Mouse (Mus musculus): ENCODE measurements around the gene Smyd4. TPM values are rescaled to one million over a fixed set of nuclear protein-coding genes. Genes with fewer than 3 reads are reported as not detected.

Gene Smyd4
- polyA plus RNA-seq, 1 experiment, result 0.67 TPM

GRCm38 (mm10) chr11:75429019-75429705 is 80.9 kb downstream of the Smyd4 start:
- no peak for TF ChIP-seq GATA1 (IDR thresholded peaks at IDR 0.05; ENCODE audit: low read length)

- TF ChIP-seq GATA1 (IDR thresholded peaks at IDR 0.05; ENCODE audit: low read length), result no peak
Observed at GRCm38 (mm10) chr11:75431307-75431706, 83.1 kb downstream of the Smyd4 start.

GRCm38 (mm10) chr11:75434138-75434537 is 85.9 kb downstream of the Smyd4 start:
- TF ChIP-seq GATA1 (IDR thresholded peaks at IDR 0.05; ENCODE audit: low read length), result no peak

GRCm38 (mm10) chr11:75438194-75438593 is 90.0 kb downstream of the Smyd4 start:
- no peak for TF ChIP-seq GATA1 (IDR thresholded peaks at IDR 0.05; ENCODE audit: low read length)

GRCm38 (mm10) chr11:75438804-75439203 is 90.6 kb downstream of the Smyd4 start:
- no peak for TF ChIP-seq GATA1 (IDR thresholded peaks at IDR 0.05; ENCODE audit: low read length)

- no peak for TF ChIP-seq GATA1 (IDR thresholded peaks at IDR 0.05; ENCODE audit: low read length)
Observed at GRCm38 (mm10) chr11:75439363-75439762, 91.1 kb downstream of the Smyd4 start, which contains the start of gene Serpinf2. TSS of gene Serpinf2 (minus strand) at chr11:75439591.

- TF ChIP-seq GATA1 (IDR thresholded peaks at IDR 0.05; ENCODE audit: low read length), result no peak
Observed at GRCm38 (mm10) chr11:75439951-75440350, 91.7 kb downstream of the Smyd4 start.

- TF ChIP-seq GATA1 (IDR thresholded peaks at IDR 0.05; ENCODE audit: low read length), result no peak
Observed at GRCm38 (mm10) chr11:75441034-75441433, 92.8 kb downstream of the Smyd4 start.

- no peak for TF ChIP-seq GATA1 (IDR thresholded peaks at IDR 0.05; ENCODE audit: low read length)
Observed at GRCm38 (mm10) chr11:75441601-75442000, 93.4 kb downstream of the Smyd4 start.

- no peak for TF ChIP-seq GATA1 (IDR thresholded peaks at IDR 0.05; ENCODE audit: low read length)
Observed at GRCm38 (mm10) chr11:75443711-75444110, 95.5 kb downstream of the Smyd4 start.

- TF ChIP-seq GATA1 (IDR thresholded peaks at IDR 0.05; ENCODE audit: low read length), result no peak
Observed at GRCm38 (mm10) chr11:75448575-75448974, 100.3 kb downstream of the Smyd4 start.

GRCm38 (mm10) chr11:75449695-75450094 is 101.5 kb downstream of the Smyd4 start:
- TF ChIP-seq GATA1 (IDR thresholded peaks at IDR 0.05; ENCODE audit: low read length), result no peak

- TF ChIP-seq GATA1 (IDR thresholded peaks at IDR 0.05; ENCODE audit: low read length), result no peak
Observed at GRCm38 (mm10) chr11:75450304-75450908, 102.2 kb downstream of the Smyd4 start.

- no peak for TF ChIP-seq GATA1 (IDR thresholded peaks at IDR 0.05; ENCODE audit: low read length)
Observed at GRCm38 (mm10) chr11:75450936-75451335, 102.7 kb downstream of the Smyd4 start.

GRCm38 (mm10) chr11:75452081-75452480 is 103.8 kb downstream of the Smyd4 start:
- no peak for TF ChIP-seq GATA1 (IDR thresholded peaks at IDR 0.05; ENCODE audit: low read length)

- no peak for TF ChIP-seq GATA1 (IDR thresholded peaks at IDR 0.05; ENCODE audit: low read length)
Observed at GRCm38 (mm10) chr11:75452812-75453557, 104.8 kb downstream of the Smyd4 start.

All from G1E-ER4 (cell line).